Mouse (Mus musculus) adrenal gland, postnatal 36 days (tissue): ENCODE measurements at regions not wholly inside any gene's neighbourhood (a gene's known extent, or its start where the extent isn't known, plus 50 kb on each side); places are given as distances from the start of the nearest gene placed in this dataset.
A peak's percentile ranks its signal among the peaks of the same experiment; 100 is the strongest.

ENCODE experiments used
- DNase-seq, 2 experiments: peaks; one replicate each; pipeline ENCODE4 v3.0.0; 2021; ENCODE audit warnings: mixed read lengths in 1 of 2

- DNase-seq: no peak
Measured at GRCm38 (mm10) chr1:193931131-193931729, 561.1 kb upstream of the Camk1g start.

GRCm38 (mm10) chr1:193928607-193929006, 558.5 kb upstream of the Camk1g start:
- no peak for DNase-seq

GRCm38 (mm10) chr1:193922756-193923155, 552.7 kb upstream of the Camk1g start:
- DNase-seq: no peak

GRCm38 (mm10) chr1:193919243-193919642, 549.1 kb upstream of the Camk1g start:
- DNase-seq: no peak

- DNase-seq: peak; percentile 13 to 22
Measured at GRCm38 (mm10) chr1:193905711-193906110, 535.6 kb upstream of the Camk1g start.

- DNase-seq: no peak
Measured at GRCm38 (mm10) chr1:193894072-193894471, 524.0 kb upstream of the Camk1g start.

- DNase-seq: no peak
Measured at GRCm38 (mm10) chr1:193876540-193876939, 506.4 kb upstream of the Camk1g start.

- no peak for DNase-seq
Measured at GRCm38 (mm10) chr1:193876121-193876520, 506.0 kb upstream of the Camk1g start.

GRCm38 (mm10) chr1:193875287-193875686, 505.2 kb upstream of the Camk1g start:
- DNase-seq: no peak

GRCm38 (mm10) chr1:193870731-193871130, 500.6 kb upstream of the Camk1g start:
- peak; percentile 23 to 46 for DNase-seq

- peak in 1 of 2 experiments; percentile 4 for DNase-seq
Measured at GRCm38 (mm10) chr1:193868639-193869320, 498.7 kb upstream of the Camk1g start.

GRCm38 (mm10) chr1:193860767-193861299, 490.7 kb upstream of the Camk1g start:
- DNase-seq: no peak

- no peak for DNase-seq
Measured at GRCm38 (mm10) chr1:193860354-193860753, 490.3 kb upstream of the Camk1g start.

GRCm38 (mm10) chr1:193859257-193860125, 489.4 kb upstream of the Camk1g start:
- DNase-seq: no peak

- DNase-seq: no peak
Measured at GRCm38 (mm10) chr1:193847922-193848321, 477.8 kb upstream of the Camk1g start.

- DNase-seq: no peak
Measured at GRCm38 (mm10) chr1:193844868-193845267, 474.8 kb upstream of the Camk1g start.

GRCm38 (mm10) chr1:193844461-193844860, 474.4 kb upstream of the Camk1g start:
- no peak for DNase-seq

- DNase-seq: no peak
Measured at GRCm38 (mm10) chr1:193800998-193801397, 430.9 kb upstream of the Camk1g start.

GRCm38 (mm10) chr1:193790579-193790978, 420.5 kb upstream of the Camk1g start:
- no peak for DNase-seq

GRCm38 (mm10) chr1:193788496-193788895, 418.4 kb upstream of the Camk1g start:
- DNase-seq: no peak

GRCm38 (mm10) chr1:193787417-193787816, 417.3 kb upstream of the Camk1g start:
- DNase-seq: no peak

- DNase-seq: no peak
Measured at GRCm38 (mm10) chr1:193784966-193785365, 414.9 kb upstream of the Camk1g start.

GRCm38 (mm10) chr1:193784526-193784925, 414.4 kb upstream of the Camk1g start:
- no peak for DNase-seq
